In genomic region chr2:83759216-83759648, GRCm38 (mm10) we compare ENCODE assay signal across 8 mouse cellular contexts. TPM values are rescaled to one million over a fixed set of nuclear protein-coding genes. Genes with fewer than 3 reads are reported as not detected.
DNase-seq lines count a peak whose midpoint lies in the region; ATAC-seq lines count a peak whose summit lies in the region.

No protein-coding gene starts in this region.

- no peaks in the 10 kb centered on the region for H3K27me3 ChIP-seq in intestine, embryonic 14.5 days (replicated peaks; ENCODE audit: control insufficient read depth, insufficient read depth, low read length)
- H3K27me3 ChIP-seq in midbrain, embryonic 16.5 days (ENCODE audit: control insufficient read depth, insufficient read depth, low read depth, low read length) = no peaks in the 10 kb centered on the region

- no peaks in the 10 kb centered on the region for H3K9me3 ChIP-seq in intestine, embryonic 14.5 days (ENCODE audit: control insufficient read depth, low read length)
- no peaks in the 10 kb centered on the region for H3K9me3 ChIP-seq in midbrain, embryonic 16.5 days (replicated peaks; ENCODE audit: control insufficient read depth, low read length, poor library complexity, severe bottlenecking)

- peaks cover 27% of the 10 kb centered on the region for H3K36me3 ChIP-seq in intestine, embryonic 14.5 days (ENCODE audit: control insufficient read depth, insufficient read depth, low read length)
- H3K36me3 ChIP-seq in midbrain, embryonic 16.5 days (ENCODE audit: control insufficient read depth, insufficient read depth, low read length) = no peaks in the 10 kb centered on the region

- ATAC-seq in intestine, embryonic 14.5 days (replicated peaks; ENCODE audit: low FRiP score, low TSS enrichment, low read depth) = no peak
- peak; percentile 80 for ATAC-seq in midbrain, embryonic 16.5 days

- no peak overlapping the region for H3K4me3 ChIP-seq in brown adipose tissue, adult 24 weeks (ENCODE audit: insufficient read depth, low read depth, low read length)
- no peak overlapping the region for H3K4me3 ChIP-seq in intestine, embryonic 14.5 days (ENCODE audit: low read depth, low read length)
- H3K4me3 ChIP-seq in midbrain, embryonic 16.5 days (ENCODE audit: low read depth, low read length) = peak overlapping the region; percentile 11; the same call in 1 of the 2 replicates

- no peak overlapping the region for H3K9ac ChIP-seq in intestine, embryonic 14.5 days (ENCODE audit: low read length)
- 0 out of 2 replicates have a peak overlapping the region, but pooled peaks have one; percentile 39 for H3K9ac ChIP-seq in midbrain, embryonic 16.5 days (ENCODE audit: low read depth, low read length)

- WGBS in intestine, embryonic 14.5 days = 60% methylated on average over 11 of the region's 11 CpGs
- WGBS in midbrain, embryonic 16.5 days = 13% methylated on average over 11 of the region's 11 CpGs

- H3K27ac ChIP-seq in brown adipose tissue, adult 24 weeks (replicated peaks; ENCODE audit: low read depth, low read length) = 0 out of 2 replicates have a peak overlapping the region, but pooled peaks have one; percentile 0
- peak overlapping the region; percentile 22; the same call in 1 of the 2 replicates for H3K27ac ChIP-seq in intestine, embryonic 14.5 days (ENCODE audit: low read depth)
- H3K27ac ChIP-seq in midbrain, embryonic 16.5 days (ENCODE audit: low read length) = no peak overlapping the region

- DNase-seq in embryo, embryonic 9.5 days (ENCODE audit: extremely low spot score) = peak; percentile 32
- no peak for DNase-seq in intestine, embryonic 14.5 days (ENCODE audit: low spot score)
- DNase-seq in frontal cortex, postnatal 10 days (ENCODE audit: low spot score in 2 of 2) = no peak
- no peak for DNase-seq in thymus, postnatal 4 days
- no peak for DNase-seq in adrenal gland, postnatal 4 days (ENCODE audit: low spot score in 2 of 2)
- DNase-seq in spleen, adult 12 weeks (ENCODE audit: low spot score) = no peak

- no peak overlapping the region for H3K4me2 ChIP-seq in intestine, embryonic 14.5 days (ENCODE audit: low read length)
- H3K4me2 ChIP-seq in midbrain, embryonic 16.5 days (ENCODE audit: low read length) = peak overlapping the region; percentile 42

- H3K4me1 ChIP-seq in brown adipose tissue, adult 24 weeks (ENCODE audit: control insufficient read depth, insufficient read depth, insufficient read length, low read length) = peaks cover 3% of the 10 kb centered on the region; the same call in 1 of the 2 replicates
- H3K4me1 ChIP-seq in intestine, embryonic 14.5 days (replicated peaks; ENCODE audit: control insufficient read depth, insufficient read depth, low read length) = 0 out of 2 replicates have a peak, but pooled peaks cover 3% of the 10 kb centered on the region
- peaks cover 7% of the 10 kb centered on the region; the same call in 1 of the 2 replicates for H3K4me1 ChIP-seq in midbrain, embryonic 16.5 days (ENCODE audit: control insufficient read depth, insufficient read depth, low read length)

RNA-seq across cellular contexts. Expression of gene Itgav, which starts 35.0 kb away (rescaled TPM):
- polyA plus RNA-seq in brown adipose tissue, adult 24 weeks (2012; ENCODE audit: insufficient read depth, insufficient read length, missing spikeins) = 25.3 and 29.7 TPM in 2 replicates
- polyA plus RNA-seq in intestine, embryonic 14.5 days (2014; fragmentation: Nextera tagmentation; extraction: Ambion mirVana) = 75.3 and 85.3 TPM in 2 replicates
- 19.9 and 20.5 TPM in 2 replicates for polyA plus RNA-seq in midbrain, embryonic 16.5 days (2015; fragmentation: Nextera tagmentation; extraction: Ambion mirVana)
- total RNA-seq in adrenal gland, postnatal 4 days (2021) = 100 to 1,000 TPM; 101 to 127 TPM

RNA-seq across cellular contexts. Expression of gene Fam171b, which starts 53.2 kb away (rescaled TPM):
- 0.21 and 0.55 TPM in 2 replicates for polyA plus RNA-seq in brown adipose tissue, adult 24 weeks (2012; ENCODE audit: insufficient read depth, insufficient read length, missing spikeins)
- polyA plus RNA-seq in intestine, embryonic 14.5 days (2014; fragmentation: Nextera tagmentation; extraction: Ambion mirVana) = 13.9 and 18.4 TPM in 2 replicates
- 87.2 and 94.6 TPM in 2 replicates for polyA plus RNA-seq in midbrain, embryonic 16.5 days (2015; fragmentation: Nextera tagmentation; extraction: Ambion mirVana)
- 1 to 10 TPM; 7.2 to 7.4 TPM for total RNA-seq in adrenal gland, postnatal 4 days (2021)
